Mouse (Mus musculus) intestine, postnatal 0 days (tissue): ENCODE results near the gene Gm39653. TPM values are rescaled to one million over a fixed set of nuclear protein-coding genes. Genes with fewer than 3 reads are reported as not detected.
A peak's percentile ranks its signal among the peaks of the same experiment; 100 is the strongest.

Source experiments
- ATAC-seq: fragments of 200-750 bp; cut with Nextera tagmentation; 2 replicates; pipeline ENCODE4 v1.8.0; 2017; ENCODE audit warnings: mild to moderate bottlenecking, moderate TSS enrichment, moderate library complexity
- H3K27ac ChIP-seq: fragments of 300-500 bp; sonication (generic); 2 replicates; pipeline ENCODE4 v1.5.1; 2014; ENCODE audit warnings: mild to moderate bottlenecking, low read depth, low read length, moderate library complexity
- H3K27me3 ChIP-seq: fragments of 300-500 bp; sonication (generic); replicated peaks from 2 replicates; pipeline ENCODE4 v1.6.1; 2014; ENCODE audit warnings: low read length, mixed read lengths; ENCODE audit not compliant: control insufficient read depth, insufficient read depth
- H3K36me3 ChIP-seq: fragments of 300-500 bp; sonication (generic); 2 replicates; pipeline ENCODE4 v1.6.1; 2014; ENCODE audit warnings: mild to moderate bottlenecking, moderate library complexity; ENCODE audit not compliant: control insufficient read depth, insufficient read depth
- H3K4me1 ChIP-seq: fragments of 300-500 bp; sonication (generic); replicated peaks from 2 replicates; pipeline ENCODE4 v1.6.1; 2014; ENCODE audit warnings: antibody characterized with exemption, low read length, mixed read lengths; ENCODE audit not compliant: control insufficient read depth, insufficient read depth
- H3K4me2 ChIP-seq: fragments of 300-500 bp; sonication (generic); replicated peaks from 2 replicates; pipeline ENCODE4 v1.6.1; 2014; ENCODE audit warnings: low read depth, mild to moderate bottlenecking, moderate library complexity
- H3K4me3 ChIP-seq: fragments of 300-500 bp; sonication (generic); 2 replicates; pipeline ENCODE4 v1.5.1; 2014; ENCODE audit warnings: low read depth, low read length
- H3K9ac ChIP-seq: fragments of 300-500 bp; sonication (generic); 2 replicates; pipeline ENCODE4 v1.6.1; 2014; ENCODE audit warnings: mild to moderate bottlenecking, low read depth, low read length
- H3K9me3 ChIP-seq: fragments of 300-500 bp; sonication (generic); 2 replicates; pipeline ENCODE4 v1.6.1; 2016; ENCODE audit warnings: mixed run types; ENCODE audit not compliant: control insufficient read depth
- CTCF ChIP-seq: sonication (generic); IDR thresholded peaks from 2 replicates; pipeline ENCODE4 v1.5.1; 2016; ENCODE audit warnings: low read depth, mild to moderate bottlenecking, control low read depth, antibody characterized with exemption, moderate library complexity
- WGBS: fragments of 180-500 bp; shearing (Covaris S2); extraction: QIAGEN DNeasy Blood & Tissue Kit; methylation state at CpG from one replicate; pipeline ENCODE4 v1.1.7; 2014; 5-methylcytosine and 5-hydroxymethylcytosine counted together
- polyA plus RNA-seq: library from polyadenylated mRNA; unstranded; fragments of >200 nt; fragmentation: Nextera tagmentation; extraction: Ambion mirVana; gene quantifications from 2 replicates; pipeline ENCODE4 v1.2.1, GENCODE M21; 2015

Gm39653 gene
- polyA plus RNA-seq, 1 experiment from 2014 or later = not detected

DNA sequence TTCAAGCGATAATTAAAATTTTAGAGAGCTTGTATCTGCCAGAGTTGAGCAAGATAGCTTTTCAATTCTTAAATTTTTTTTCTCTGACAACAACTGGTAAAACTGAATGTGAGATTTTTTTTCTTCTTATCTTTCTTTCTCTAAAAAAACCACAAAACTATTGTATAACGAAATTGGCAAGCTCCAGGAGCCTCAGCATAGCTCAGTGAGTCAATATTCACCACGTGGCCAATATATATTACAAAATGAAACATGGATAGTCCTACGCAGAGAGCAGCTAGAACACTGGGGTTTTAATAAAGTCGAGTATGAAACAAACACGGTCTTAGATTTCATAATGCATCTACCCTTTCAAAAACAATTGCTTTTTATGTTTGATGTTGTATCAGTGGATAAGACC lies 24.2 kb downstream of the Gm39653 start:
- H3K27me3 ChIP-seq = no peaks in the 10 kb centered on the region
- no peak overlapping the region for H3K27ac ChIP-seq
- WGBS = 73% methylated on average over 6 of the region's 6 CpGs

DNA sequence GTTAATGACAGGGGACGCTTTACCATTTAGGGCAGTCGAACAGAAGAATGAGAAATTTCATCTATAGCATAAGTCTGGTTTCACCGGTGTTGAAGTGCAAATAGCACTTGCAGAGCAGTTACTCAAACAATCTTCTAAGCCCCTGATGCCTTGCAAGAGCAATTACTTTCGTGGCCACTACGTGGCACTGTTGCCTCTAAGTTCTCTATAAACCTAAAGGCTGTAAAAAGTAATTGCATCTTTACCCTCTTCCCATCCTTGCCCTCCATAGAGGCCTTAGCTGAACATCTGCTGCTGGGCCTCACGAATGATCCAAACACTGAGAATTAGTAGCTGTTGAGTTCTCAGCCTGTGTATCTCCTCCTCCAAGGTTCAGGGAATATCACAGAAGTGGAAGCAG lies 42.2 kb downstream of the Gm39653 start:
- WGBS = 7% methylated on average over 6 of the region's 6 CpGs
- TF ChIP-seq CTCF = peak; percentile 77
- ATAC-seq = no peak

More for the DNA sequence above, 24.2 kb downstream of the Gm39653 start:
- Histone ChIP-seq H3K9ac (no peak overlapping the region), H3K36me3 (no peaks in the 10 kb centered on the region), H3K9me3 (no peaks in the 10 kb centered on the region), H3K4me1 (no peaks in the 10 kb centered on the region), H3K4me2 (no peak overlapping the region), H3K4me3 (no peak overlapping the region)
- ATAC-seq = no peak
- TF ChIP-seq CTCF = no peak

DNA sequence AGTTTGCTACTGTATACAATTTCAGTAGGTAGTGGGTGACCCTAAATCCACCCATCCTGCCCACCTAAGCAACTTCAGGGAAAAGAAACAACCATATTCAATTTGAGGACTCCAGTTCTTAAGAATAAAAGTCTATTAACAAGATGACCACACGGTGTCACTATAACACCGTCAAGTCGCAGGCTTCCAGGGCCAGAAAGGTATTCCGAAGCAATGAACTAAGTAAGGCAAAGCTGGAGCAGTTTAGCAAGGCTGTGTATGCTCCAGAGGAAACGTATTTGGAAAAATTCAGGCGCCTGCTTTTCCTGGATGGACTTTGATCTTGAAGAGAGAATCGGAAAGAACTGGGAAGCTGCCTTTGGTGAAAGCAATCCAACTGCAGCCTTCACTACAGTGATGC lies 43.8 kb downstream of the Gm39653 start:
- Histone ChIP-seq H3K4me2 (no peak overlapping the region), H3K36me3 (no peaks in the 10 kb centered on the region), H3K4me1 (no peaks in the 10 kb centered on the region), H3K9me3 (no peaks in the 10 kb centered on the region), H3K27me3 (no peaks in the 10 kb centered on the region), H3K9ac (no peak overlapping the region), H3K4me3 (no peak overlapping the region), H3K27ac (no peak overlapping the region)
- TF ChIP-seq CTCF = peak; percentile 86
- ATAC-seq = peak; percentile 53; the same call in 1 of the 2 replicates
- under 1% methylated on average over 7 of the region's 7 CpGs for WGBS

More for the DNA sequence above, 42.2 kb downstream of the Gm39653 start:
- H3K9ac ChIP-seq = no peak overlapping the region
- no peak overlapping the region for H3K27ac ChIP-seq
- no peak overlapping the region for H3K4me2 ChIP-seq
- no peaks in the 10 kb centered on the region for H3K9me3 ChIP-seq
- H3K4me1 ChIP-seq = no peaks in the 10 kb centered on the region
- no peak overlapping the region for H3K4me3 ChIP-seq
- H3K27me3 ChIP-seq = no peaks in the 10 kb centered on the region
- H3K36me3 ChIP-seq = no peaks in the 10 kb centered on the region

DNA sequence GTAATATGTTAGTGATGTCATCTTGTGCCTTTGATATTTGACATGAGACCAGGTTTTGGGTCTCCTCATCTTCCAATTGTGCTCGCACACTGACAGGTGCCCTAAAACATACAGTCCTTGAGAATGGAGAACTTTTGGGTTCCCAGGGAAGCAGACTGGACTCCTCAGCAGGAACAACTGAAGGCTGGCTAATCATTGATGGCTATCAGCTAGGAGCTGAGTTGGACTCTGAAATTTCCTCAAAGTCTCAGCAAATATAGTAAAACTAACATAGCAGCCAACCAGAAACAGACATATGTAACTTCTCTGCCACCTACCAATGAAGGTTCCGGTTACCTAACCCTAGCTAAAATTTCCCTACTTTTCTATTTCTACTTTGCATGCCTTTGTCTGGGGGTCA lies 50.3 kb downstream of the Gm39653 start:
- Histone ChIP-seq H3K4me3 (no peak overlapping the region), H3K4me1 (no peaks in the 10 kb centered on the region), H3K4me2 (no peak overlapping the region), H3K36me3 (no peaks in the 10 kb centered on the region), H3K27me3 (no peaks in the 10 kb centered on the region), H3K27ac (no peak overlapping the region), H3K9ac (no peak overlapping the region), H3K9me3 (no peaks in the 10 kb centered on the region)
- 59% methylated on average over 2 of the region's 2 CpGs for WGBS
- peak; percentile 38 for ATAC-seq
- TF ChIP-seq CTCF = no peak

DNA sequence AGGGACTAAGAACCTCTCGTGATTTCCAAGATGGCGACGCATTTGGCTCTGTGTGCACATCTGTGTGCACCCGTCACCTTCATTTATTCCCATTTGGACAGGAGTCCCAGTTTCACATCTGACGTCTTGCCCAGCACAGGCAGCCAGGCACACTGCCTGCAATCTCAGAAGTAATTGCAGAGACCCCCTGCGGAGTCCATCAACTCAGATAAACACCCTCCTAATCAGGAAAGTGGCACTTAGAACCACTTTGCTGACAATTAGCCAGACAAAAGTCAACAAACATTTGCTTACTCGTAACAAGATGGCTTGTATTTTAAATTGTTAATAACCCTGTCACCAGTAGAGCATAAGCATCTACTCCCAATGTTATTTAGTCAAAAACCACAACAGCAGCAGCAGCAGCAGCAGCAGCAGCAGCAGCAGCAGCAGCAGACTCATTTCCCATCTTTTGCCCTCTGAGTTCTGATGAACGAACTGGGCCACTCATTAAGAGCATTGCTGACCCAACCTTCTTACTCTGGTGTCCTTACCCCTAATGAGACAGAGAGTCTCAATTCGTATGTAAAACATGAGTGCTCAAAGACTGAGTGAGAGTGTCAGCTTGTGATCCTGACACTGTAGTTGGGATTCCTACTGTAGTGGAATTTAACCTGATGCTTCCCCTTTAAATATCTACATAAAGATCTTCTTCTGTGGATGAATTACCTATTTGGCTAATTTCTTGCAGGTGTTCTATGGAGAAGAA lies 51.6 kb downstream of the Gm39653 start:
- no peaks in the 10 kb centered on the region for H3K36me3 ChIP-seq
- WGBS = 56% methylated on average over 9 of the region's 9 CpGs
- H3K4me3 ChIP-seq = no peak overlapping the region
- no peak overlapping the region for H3K9ac ChIP-seq
- no peaks in the 10 kb centered on the region for H3K4me1 ChIP-seq
- no peaks in the 10 kb centered on the region for H3K9me3 ChIP-seq
- ATAC-seq = no peak
- no peaks in the 10 kb centered on the region for H3K27me3 ChIP-seq
- no peak overlapping the region for H3K27ac ChIP-seq
- no peak for TF ChIP-seq CTCF
- H3K4me2 ChIP-seq = no peak overlapping the region

DNA sequence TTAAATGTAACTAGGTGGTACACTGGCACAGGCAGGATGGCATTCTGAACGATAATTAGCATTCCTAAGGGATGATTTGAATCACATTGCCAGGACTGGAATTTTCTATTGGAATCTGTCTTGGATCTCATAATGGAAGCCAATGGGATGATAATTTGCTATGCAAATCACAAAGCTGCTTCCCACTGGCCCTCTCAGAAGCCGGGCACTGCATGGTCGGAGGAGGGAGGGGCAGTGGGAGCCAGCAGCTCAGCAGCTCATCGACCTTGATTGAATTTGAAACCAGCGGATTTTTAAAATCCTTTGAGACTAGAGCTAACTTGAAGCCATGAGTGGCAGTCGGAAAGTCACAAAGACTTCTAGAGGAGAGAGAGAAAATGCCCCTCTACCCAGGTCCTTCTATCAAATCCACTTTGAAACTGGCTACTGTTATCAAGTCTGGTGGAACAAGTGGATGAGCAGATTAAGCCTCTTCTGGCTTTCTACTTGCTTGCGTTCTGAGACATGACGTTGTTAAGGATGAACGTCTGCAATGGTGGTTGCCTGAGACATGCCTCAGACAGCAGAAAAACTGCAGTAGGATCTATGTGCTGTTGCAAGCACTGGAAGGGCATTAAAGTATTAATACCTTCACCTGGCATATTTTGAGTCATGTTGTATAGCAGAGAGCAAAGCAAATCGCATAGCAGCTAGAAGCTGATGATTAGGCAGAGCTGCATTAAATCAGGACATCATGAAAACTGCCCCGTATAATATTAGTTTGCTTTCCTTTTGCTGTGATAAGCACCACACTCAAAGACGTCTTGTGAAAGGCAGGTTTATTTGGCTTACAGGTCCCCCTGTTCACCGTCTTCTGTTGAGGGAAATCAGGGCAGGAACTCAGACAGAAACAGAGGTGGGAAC lies 52.4 kb downstream of the Gm39653 start:
- Histone ChIP-seq H3K36me3 (no peaks in the 10 kb centered on the region), H3K27ac (no peak overlapping the region), H3K4me1 (no peaks in the 10 kb centered on the region), H3K27me3 (no peaks in the 10 kb centered on the region), H3K4me3 (no peak overlapping the region), H3K9ac (no peak overlapping the region), H3K9me3 (no peaks in the 10 kb centered on the region), H3K4me2 (peak overlapping the region; percentile 18; the same call in 1 of the 2 replicates)
- 36% methylated on average over 13 of the region's 13 CpGs for WGBS
- TF ChIP-seq CTCF = no peak
- no peak for ATAC-seq
